Mouse (Mus musculus): ENCODE data around the gene Tbc1d8b.
"Not testable (repeated sequence)": the region's sequence is repeated elsewhere in the genome, so short reads cannot be mapped to it uniquely, and the experiment has no call there.

Tbc1d8b gene

DNA sequence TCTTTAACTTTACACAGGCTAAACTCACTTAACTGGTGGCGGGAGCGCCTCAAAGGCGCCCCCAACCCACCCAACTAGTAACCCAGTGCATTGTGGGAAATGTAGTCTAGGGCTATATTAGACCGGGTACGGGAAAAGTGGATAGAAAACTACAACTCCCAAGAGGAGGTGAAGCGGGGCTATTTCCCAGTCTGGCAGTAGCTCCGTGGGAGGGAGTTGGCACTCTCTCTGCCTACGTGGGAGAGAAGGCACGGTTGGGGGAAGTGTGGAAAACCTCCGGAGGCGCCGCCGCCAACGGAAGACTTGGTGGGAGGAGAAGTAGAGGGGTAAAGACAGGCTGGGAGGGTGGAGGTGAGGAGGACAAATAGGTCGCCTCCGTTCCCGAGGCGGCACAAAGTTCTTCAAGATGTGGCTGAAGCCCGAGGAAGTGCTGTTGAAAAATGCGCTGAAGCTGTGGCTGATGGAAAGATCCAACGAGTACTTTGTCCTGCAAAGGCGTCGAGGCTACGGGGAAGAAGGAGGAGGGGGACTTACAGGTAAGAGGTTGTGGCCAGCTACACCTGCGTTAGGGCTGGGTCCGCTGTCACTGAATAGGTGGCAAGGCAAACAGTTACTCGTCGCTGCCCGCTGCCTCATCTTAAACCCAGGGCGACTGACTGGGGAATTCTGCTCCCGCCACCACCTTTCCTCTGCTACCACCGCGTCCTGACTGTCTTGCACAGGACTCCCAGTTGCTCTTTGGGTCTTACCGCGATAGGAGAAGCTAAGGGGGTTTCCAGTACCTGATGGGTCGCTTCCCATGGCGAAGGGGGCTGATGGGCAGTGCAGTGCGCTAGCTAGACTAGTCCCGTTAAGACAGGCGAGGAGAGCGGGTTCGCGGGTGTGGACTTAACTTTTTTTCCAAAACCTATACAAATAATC lies at the start of gene Tbc1d8b:
Gene Tbc1d8b (plus strand): TSS at position 222 of the 921 bp plus-strand sequence.
- DNase-seq (ENCODE audit: low spot score), result peak; percentile 89

DNA sequence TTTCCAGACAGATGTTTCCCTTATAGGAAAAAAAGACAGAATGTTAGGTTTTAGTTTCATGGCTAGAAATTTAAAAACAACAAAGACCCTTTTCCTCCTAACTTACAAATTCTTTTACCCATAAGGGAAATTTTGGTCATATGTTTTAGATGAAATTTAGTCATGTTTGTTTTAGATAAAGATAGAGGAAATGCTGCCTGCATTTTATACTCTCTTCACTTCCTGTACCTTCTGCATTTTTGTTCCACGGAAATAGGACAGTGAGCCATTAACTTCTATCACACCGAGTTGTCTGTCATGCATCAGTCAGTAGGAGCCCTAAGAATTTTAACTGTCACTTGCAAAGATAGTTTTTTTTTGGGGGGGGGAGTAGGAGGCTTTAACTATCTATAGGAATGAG lies 45.1 kb upstream of the Tbc1d8b start:
- no peak for DNase-seq (ENCODE audit: low spot score)

- DNase-seq (ENCODE audit: low spot score), result no peak
Observed at GRCm38 (mm10) chrX:139640418-139640817, 44.4 kb upstream of the Tbc1d8b start.

- no peak for DNase-seq (ENCODE audit: low spot score)
Observed at GRCm38 (mm10) chrX:139652226-139652625, 32.6 kb upstream of the Tbc1d8b start.

DNA sequence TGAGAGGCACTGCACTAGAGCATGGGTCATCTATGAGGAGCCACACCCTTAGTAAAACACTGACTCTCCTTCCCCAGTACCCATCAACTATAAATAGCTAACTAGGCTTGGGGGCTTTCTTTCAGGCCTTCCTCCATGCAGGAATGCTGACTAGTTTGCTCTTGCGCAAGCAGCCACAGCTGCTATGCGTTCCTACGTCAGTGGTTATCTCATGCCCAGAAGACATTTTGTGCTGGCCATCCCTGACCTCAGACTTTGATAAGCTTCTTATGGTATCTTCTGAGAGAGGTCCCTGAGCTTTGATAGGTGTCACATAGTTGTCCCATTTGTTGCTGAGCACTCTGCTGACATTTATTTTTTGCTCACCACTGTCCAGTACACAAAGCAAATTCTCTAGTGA lies 31.5 kb upstream of the Tbc1d8b start:
- no peak for DNase-seq (ENCODE audit: low spot score)

DNA sequence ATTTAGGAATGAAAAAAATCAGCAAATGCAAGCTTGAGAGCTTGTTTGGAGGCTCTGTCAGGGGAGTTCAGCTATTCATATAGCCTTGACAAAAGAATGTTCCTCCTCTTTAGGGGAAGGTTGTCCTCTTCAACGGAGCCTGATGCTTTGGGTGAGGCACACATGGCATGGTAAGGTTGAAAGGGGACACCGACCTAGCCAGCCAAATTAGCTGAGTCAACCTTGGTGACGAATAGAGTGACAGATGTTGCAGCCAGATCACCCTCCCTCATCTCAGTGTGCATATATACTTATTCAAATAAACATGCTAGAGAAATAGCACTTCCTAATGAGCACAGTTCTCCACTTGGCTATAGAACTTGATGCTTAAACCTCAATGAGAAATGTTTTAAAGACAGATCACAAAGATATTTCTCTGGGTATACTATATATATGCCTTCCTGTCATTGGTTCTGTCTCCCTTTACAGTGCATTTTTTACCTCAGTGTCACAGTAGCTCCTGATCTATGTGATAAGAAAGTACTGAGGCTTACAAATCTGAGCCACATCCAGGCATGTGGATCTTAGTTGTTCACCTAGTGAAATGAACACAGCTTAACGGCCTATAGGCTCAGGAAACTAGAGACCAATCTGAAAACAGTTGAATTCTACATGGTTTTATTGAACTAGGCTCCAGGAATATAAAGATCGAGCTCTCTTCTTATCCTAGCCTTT lies 30.3 kb upstream of the Tbc1d8b start:
- no peak for DNase-seq (ENCODE audit: low spot score)

DNA sequence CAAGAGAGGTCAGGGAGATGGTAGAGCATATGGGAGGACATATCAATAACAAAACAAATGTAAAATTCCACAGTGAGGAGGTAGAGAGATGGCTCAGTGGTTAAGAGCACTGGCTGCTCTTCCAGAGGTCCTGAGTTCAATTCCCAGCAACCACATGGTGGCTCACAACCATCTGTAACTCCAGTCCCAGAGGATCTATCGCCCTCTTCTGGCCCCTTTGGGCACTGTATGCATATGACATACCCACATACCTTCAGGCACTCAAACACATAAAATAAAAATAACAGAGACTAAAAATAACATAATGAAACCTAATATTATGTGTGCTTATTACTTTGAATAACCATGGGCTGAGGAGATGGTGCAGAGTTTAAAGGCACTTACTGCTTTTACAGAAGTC lies 22.7 kb upstream of the Tbc1d8b start:
- no peak for DNase-seq (ENCODE audit: low spot score)

DNA sequence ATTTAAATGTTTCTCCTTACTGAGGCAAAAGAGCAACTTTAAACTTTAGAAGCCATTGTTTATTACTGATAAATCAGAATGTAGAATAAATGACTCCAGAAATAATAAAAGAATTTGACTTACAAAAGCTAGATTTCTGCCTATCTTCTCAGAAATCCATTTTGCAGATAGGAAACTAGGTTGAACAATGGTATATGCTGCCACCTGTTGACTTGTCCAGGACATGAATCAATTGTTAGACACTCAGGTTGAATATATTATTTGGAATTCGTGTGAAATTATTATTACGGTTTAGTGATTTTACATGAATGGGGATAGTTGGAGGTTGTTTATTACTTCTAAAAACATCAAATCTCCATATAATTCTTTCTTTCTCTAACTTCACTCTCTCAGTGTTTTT lies 19.0 kb upstream of the Tbc1d8b start:
- DNase-seq (ENCODE audit: low spot score), result no peak

- DNase-seq (ENCODE audit: low spot score), result no peak
Observed at GRCm38 (mm10) chrX:139684410-139684774, 404 bp upstream of the Tbc1d8b start.

DNA sequence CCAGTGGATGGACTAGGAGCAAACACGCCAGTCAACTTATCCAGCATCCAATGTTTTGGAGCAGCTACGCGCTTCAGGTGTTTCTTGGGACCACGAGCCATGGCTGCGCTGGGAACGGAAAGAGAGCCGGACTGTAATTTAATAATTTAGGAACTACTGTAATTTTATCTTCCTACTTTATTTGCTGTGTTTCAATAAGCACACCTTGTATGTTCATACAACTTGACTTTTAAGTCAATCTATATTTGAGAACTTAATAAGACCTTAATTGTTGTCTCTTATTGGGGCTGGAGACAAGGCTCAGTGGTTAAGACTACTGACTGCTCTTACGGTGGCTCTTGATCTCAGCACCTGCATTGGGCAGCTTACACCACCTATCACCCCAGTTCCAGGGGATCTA lies 29.6 kb downstream of the Tbc1d8b start, which contains the start of gene Gm15013:
Gene Gm15013 (minus strand): TSS at position 101 of the 400 bp plus-strand sequence.
- DNase-seq (ENCODE audit: low spot score), result no peak

DNA sequence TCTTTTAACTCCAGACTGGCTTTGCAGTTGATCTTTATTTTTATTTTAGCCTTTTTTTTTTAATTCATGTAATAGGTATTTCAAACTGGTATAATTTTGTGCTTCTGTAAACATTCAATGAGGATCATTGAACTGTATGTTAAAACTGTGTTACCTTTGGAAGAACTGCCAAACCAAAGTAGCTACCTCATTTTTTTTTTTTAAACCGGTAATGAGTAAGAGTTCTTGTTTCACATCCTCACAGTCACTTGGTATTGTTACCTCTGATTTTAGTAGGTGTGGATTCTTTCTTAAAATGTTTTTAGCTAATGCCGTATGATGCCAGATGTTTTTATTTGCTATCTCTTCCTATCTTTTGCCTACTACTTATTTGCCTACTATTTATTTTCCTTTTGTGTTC lies 37.6 kb downstream of the Tbc1d8b start:
- DNase-seq (ENCODE audit: low spot score), result no peak

DNA sequence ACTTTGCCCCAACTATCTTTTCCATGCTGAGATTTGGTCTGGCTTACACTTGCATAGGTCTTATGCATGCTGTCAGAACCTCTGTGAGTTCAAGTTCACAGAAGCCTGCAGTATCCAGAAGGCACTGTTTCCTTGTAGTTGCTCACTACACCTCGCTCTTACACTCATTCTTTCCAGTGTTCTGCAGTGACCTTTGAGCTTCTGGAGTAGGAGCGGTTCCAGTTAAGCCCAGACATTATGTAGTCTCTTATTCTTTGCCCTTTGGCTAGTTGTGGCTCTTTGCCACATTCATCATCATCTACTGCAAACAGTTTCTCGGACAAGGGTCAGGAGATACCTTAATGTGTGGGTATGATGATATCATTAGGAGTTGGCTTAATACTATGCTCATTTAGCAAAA lies 45.7 kb downstream of the Tbc1d8b start:
- DNase-seq (ENCODE audit: low spot score), result no peak

DNA sequence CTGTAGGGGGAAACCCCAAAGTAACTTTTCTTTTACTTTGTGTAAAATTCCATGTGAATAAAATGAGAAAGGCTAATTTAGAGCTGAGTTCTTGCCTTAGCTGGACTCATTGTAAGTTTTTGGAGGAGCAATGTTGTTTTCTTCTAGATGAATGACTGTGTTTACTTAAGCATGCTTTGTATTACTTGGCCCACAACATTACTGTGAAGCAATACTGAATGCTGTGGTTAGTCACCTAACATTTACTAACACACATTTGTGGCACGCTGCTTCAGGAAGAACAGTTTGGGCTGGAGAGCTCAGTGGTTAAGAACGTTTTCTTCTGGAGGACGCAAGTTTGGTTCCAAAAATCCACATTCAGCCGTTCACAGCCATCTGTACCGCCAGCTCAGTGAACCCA lies 52.3 kb downstream of the Tbc1d8b start:
- no peak for DNase-seq (ENCODE audit: low spot score)

DNA sequence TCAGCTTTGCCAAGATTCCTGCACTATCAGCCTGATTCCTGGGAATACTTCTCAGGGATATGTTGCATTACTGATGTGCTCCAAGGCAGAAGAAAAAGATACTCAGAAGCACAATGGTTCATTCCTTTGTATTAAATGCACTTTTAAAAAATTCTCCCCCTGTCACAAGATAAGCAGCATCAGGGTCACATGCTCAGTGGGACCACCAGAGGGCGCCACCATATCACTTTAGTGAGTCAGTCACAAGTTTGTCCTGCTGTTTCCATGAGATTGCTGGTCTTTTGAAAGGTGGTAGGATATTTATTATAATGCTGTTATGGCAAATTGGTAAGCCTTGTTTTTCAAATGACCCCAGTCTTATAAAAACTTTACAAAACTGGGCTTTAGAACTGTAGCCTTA lies 67.1 kb downstream of the Tbc1d8b start:
- peak; percentile 9 for DNase-seq (ENCODE audit: low spot score)

DNA sequence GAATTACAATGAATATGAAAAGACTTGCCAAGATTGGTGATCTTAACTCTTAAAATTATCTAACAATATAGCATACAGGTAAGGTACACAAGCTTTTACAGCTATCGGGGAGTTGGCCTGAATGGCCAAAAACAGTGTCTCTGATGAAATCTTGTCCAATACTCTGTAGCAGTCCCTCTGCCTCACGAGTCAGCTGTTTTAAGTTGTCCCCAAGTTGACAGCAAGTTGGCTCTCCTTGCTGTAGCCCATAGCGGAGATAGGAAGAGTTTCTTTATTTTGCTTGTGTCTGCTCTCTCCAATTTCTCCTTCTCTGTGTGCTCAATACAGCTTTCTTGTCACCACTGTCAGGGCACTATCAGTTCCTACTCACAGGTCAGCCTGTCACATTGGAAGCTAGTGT lies 73.8 kb downstream of the Tbc1d8b start:
- not testable (repeated sequence) for DNase-seq (ENCODE audit: low spot score)

DNA sequence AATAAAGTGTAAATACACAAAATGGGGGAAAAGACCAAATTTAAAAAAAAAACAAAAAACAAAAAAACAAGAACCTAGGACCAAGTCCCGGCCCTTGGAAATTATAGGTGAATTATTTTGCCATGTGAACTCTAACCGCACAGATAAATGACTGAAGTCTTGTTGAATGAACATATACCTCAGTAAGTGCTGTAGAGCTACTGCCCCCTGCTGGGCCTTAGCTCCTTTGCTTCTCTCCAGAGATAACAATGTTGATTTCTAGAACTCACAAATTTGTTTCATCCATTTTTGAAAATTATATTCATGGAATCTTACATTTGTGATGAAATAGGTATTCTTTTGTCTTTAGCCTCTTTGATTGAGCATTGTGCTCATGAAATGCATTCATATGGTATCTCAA lies 77.8 kb downstream of the Tbc1d8b start:
- no peak for DNase-seq (ENCODE audit: low spot score)

DNA sequence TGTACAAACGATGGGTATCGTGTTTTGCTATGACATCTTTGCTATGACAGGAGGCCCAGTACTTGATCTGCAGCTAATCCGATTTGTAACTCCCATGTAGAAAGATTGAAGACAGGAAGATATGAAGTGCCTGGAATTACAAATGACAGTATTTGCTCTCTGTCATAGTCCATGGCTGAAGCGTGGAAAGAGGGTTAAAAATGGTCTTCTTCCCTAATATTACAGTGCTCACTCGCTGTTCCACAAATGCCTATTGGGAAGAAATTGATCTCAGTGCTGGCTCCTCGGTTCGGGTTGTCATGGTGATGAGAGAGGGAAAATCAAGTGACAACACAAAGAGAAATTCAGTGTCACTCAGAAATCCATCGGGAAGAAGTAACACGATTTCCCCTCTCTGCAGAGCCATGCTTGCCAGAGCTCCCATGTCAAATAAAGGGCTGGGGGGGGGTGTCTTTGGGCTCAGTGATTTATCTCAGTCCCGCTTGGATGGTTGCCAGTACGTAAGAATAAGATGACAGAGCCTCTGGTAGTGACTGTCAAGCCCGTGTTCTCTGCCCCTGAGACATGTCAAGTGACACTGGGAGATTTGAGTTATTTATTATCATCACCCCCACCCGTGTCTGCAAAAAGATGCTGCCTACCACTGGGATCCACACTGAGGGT lies 85.3 kb downstream of the Tbc1d8b start:
- DNase-seq (ENCODE audit: low spot score), result no peak

- no peak for DNase-seq (ENCODE audit: low spot score)
Observed at GRCm38 (mm10) chrX:139774309-139775083, 89.7 kb downstream of the Tbc1d8b start.

DNA sequence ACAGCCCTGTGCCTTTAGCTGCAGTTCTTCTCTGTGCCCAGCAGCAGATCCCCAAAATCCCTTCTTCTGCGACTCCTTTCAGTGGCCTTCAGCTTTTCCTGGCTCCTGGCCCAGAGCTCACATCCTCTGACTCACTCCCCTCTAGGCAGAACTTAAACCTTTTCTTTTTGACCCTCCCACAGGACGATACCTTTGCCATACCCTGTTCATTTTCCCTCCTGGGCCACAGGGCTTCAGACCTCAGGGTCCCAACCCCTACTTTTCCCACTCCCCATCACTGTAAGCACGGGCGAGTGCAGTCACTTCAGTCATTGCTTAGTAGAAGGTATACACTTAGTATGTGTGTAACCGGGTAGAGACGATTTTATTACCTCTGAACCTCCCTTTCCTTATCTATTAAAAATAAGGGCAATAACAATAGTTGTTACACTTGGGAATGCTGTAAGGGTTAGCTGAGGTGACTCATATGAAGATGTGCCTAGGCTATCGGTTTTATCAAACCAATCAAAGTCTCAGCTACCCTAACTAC lies 90.4 kb downstream of the Tbc1d8b start:
- DNase-seq (ENCODE audit: low spot score), result no peak

DNA sequence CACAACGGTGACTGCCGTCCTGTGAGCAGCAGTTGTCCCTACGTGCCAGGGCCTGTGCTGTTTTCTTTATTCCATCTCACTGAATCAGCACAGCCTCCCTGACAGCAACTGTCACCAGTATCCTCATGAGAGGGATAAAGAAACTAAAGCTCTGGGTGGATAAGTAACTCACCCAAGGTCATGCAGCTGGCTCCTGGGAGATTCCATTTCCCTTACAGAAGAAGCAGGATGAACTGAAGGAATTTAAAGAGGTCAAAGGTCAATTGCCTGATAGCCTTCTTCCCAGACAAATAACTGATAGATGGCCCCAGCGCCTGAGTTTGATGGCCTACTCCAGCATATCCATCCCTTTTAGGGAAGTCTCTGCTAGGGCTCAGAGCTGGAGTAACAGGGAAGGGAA lies 92.6 kb downstream of the Tbc1d8b start:
- no peak for DNase-seq (ENCODE audit: low spot score)

DNA sequence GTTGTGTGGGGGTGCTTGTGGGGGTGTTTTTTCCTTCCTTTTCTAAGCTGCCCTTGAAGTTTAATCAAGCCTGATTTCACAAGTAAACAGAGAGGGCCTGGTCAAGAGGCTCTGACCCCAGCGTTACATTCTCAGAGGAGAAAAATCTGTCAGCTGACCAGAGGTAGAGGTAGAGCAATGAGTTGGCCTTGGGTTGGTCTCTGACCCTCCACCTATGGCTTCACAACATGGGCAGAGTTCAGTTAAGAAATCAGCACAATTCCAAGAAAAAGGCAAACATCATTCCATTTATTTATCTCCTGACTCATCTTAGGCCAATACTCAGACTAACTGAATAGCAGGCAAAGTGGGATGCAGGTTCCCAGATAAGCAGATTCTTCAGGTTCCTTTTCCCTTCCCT lies 94.1 kb downstream of the Tbc1d8b start:
- no peak for DNase-seq (ENCODE audit: low spot score)

DNA sequence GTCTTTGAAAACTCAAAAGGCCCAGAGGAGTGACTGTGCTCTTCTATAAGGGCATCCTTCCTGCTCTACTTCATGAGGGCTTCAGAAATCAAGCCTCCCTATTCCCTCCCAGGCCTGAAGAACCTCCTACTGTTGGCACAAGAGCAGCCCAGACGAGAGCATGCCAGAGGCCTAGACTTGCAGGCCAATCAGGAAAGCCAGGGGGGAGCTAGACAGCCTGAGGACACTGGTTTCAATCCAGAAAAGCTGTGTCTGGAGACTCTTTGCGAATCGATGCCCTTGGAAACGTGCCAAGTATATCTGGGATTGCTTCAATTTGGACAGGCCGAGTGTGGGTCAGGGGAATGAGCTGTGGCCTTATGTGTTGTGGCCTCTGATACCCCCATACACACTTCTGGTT lies 94.6 kb downstream of the Tbc1d8b start:
- no peak for DNase-seq (ENCODE audit: low spot score)
